Mouse (Mus musculus) heart, embryonic 10.5 days (tissue): ENCODE results near the gene Grid2. TPM values are rescaled to one million over a fixed set of nuclear protein-coding genes. Genes with fewer than 3 reads are reported as not detected.

Source experiments
- DNase-seq: peaks from one replicate; pipeline ENCODE4 v3.0.0-alpha.2; 2017; ENCODE audit warnings: low spot score
- H3K27ac ChIP-seq: fragments of 300-500 bp; sonication (generic); 2 replicates; pipeline ENCODE4 v1.5.1; 2016; ENCODE audit warnings: mild to moderate bottlenecking
- H3K27me3 ChIP-seq: fragments of 300-500 bp; sonication (generic); 2 replicates; pipeline ENCODE4 v1.6.1; 2016; ENCODE audit warnings: mild to moderate bottlenecking; ENCODE audit not compliant: poor library complexity, insufficient read depth, severe bottlenecking
- H3K36me3 ChIP-seq: fragments of 300-500 bp; sonication (generic); 2 replicates; pipeline ENCODE4 v1.6.1; 2016; ENCODE audit warnings: mild to moderate bottlenecking, moderate library complexity
- H3K4me1 ChIP-seq: fragments of 300-500 bp; sonication (generic); 2 replicates; pipeline ENCODE4 v1.6.1; 2016; ENCODE audit warnings: mild to moderate bottlenecking
- H3K4me3 ChIP-seq: fragments of 300-500 bp; sonication (generic); 2 replicates; pipeline ENCODE4 v1.5.1; 2016; ENCODE audit warnings: mild to moderate bottlenecking, moderate library complexity
- H3K9me3 ChIP-seq: fragments of 300-500 bp; sonication (generic); 2 replicates; pipeline ENCODE4 v1.6.1; 2016; ENCODE audit warnings: mild to moderate bottlenecking, moderate library complexity
- WGBS: fragments of 180-500 bp; shearing (Covaris S2); methylation state at CpG from one replicate; pipeline ENCODE4 v1.1.7; 2016; 5-methylcytosine and 5-hydroxymethylcytosine counted together
- polyA plus RNA-seq: library from polyadenylated mRNA; unstranded; fragments of >200 nt; fragmentation: Nextera tagmentation; extraction: Ambion mirVana; gene quantifications from 2 replicates; pipeline ENCODE4 v1.2.1, GENCODE M21; 2016

Grid2 gene
- polyA plus RNA-seq, 1 experiment from 2014 or later: 0.60 TPM

- H3K27me3 ChIP-seq: peaks cover 85% of the 10 kb centered on the region
- WGBS: under 1% methylated on average over 54 of the region's 54 CpGs
These were observed 1479.0 kb downstream of the Grid2 start for GRCm38 (mm10) chr6:64734441-64735320.

DNA sequence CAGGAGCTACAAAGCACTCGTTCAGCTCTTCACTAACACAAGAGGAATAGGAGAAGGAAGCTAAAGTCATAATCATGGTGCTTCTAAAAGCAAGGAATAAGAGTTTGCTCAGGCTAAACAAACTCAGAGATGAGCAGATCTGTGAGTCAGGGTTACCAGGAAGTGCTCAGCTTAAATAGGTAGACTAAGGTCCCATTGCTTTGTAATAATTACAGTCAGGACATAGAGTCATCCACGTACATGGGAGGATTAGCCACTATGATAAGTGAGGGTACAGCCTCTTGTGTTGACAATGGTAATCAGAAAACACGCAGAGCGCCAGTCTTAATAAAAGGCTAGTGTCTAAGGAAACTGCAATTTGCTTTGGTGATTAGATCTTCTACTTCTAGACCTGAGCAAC is 1480.6 kb downstream of the Grid2 start:
- no peak overlapping the region for H3K27ac ChIP-seq
- no peak for DNase-seq
- H3K4me1 ChIP-seq: peaks cover 10% of the 10 kb centered on the region
- no peak overlapping the region for H3K4me3 ChIP-seq
- no peaks in the 10 kb centered on the region for H3K9me3 ChIP-seq
- WGBS: 60% methylated on average over 4 of the region's 4 CpGs
- H3K27me3 ChIP-seq: peaks cover 74% of the 10 kb centered on the region
- H3K36me3 ChIP-seq: no peaks in the 10 kb centered on the region

More at GRCm38 (mm10) chr6:64734441-64735320, 1479.0 kb downstream of the Grid2 start:
- Histone ChIP-seq H3K4me1 (peaks cover 18% of the 10 kb centered on the region), H3K36me3 (no peaks in the 10 kb centered on the region), H3K4me3 (peak overlapping the region; percentile 64), H3K27ac (no peak overlapping the region), H3K9me3 (no peaks in the 10 kb centered on the region)
- peak; percentile 75 for DNase-seq

DNA sequence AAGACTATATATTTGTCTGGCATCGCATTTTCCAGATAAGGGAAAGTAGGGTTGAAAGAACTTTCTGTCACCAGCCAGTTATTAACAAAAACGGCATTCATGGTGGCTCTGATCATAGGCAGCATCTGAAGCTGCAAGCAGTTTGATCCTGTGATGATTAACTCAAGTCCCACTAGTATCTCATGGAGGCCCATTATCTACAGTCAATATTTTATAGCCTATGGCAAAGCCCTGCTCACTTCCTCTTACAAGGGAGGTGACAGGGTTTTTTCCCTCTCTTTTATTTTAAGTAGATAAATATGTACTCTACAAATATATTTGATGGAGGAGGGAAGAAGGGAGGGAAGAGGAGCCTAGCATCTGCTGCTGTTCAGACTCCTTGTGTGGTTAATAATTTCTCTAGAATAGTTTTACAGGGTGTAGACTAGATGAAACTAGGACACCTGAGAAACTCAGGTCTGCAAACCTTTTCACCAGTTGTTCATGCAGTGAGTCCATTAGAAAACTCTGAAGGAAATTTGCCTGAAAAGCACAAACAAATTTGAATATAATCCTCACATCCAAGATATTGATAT is 1487.3 kb downstream of the Grid2 start:
- Histone ChIP-seq H3K27ac (no peak overlapping the region), H3K9me3 (no peaks in the 10 kb centered on the region), H3K4me1 (no peaks in the 10 kb centered on the region), H3K27me3 (peaks cover 13% of the 10 kb centered on the region), H3K36me3 (no peaks in the 10 kb centered on the region), H3K4me3 (no peak overlapping the region)
- 70% methylated on average over 2 of the region's 2 CpGs for WGBS
- DNase-seq: no peak
